Mouse (Mus musculus) erythroblast, embryonic 14.5 days (primary cell): ENCODE measurements around the gene Alg9.

ENCODE experiments used
- GATA1 ChIP-seq: IDR thresholded peaks from 2 replicates; pipeline ENCODE4 v1.6.1; 2012; ENCODE audit warnings: low read length, inconsistent platforms, mixed read lengths
- TAL1 ChIP-seq: IDR thresholded peaks from 3 replicates; pipeline ENCODE4 v1.6.1; 2012; ENCODE audit warnings: low read length, inconsistent platforms, mixed read lengths

DNA sequence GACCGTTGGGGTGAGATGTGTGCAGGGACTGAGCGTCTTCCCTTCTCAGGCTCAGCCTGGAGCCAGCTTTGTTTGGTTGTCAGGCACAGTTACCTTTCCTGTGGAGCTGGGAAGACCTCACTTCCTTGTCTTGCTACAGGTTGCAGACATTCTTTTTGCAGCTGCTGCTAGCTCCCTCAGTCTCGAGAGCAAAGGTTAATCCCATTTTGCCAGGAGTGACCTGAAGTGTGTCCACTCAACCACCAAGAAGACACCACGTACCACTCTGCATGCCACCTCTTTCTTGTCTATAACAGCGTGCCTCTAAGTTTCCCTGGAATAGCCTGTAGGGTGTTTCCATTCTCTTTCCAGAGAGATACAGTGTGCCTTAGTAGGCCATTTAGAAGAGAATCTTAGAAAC is 74.0 kb downstream of the Alg9 start:
- TF ChIP-seq TAL1 (no peak), GATA1 (no peak)
